Mouse (Mus musculus) right cerebral cortex, adult 2 months (tissue): ENCODE data around the gene Wdr66.

Experiments used
- DNase-seq, 2 experiments: peaks; one replicate each; pipeline ENCODE4 v3.0.0; 2021 to 2022; ENCODE audit warnings: low spot score in 2 of 2

Gene Wdr66

GRCm38 (mm10) chr5:123270917-123271316 lies 19.0 kb downstream of the Wdr66 start:
- DNase-seq = no peak

- DNase-seq = no peak
Measured at GRCm38 (mm10) chr5:123272927-123273326, 21.0 kb downstream of the Wdr66 start.

- no peak for DNase-seq
Measured at GRCm38 (mm10) chr5:123276636-123277341, 24.9 kb downstream of the Wdr66 start.

- no peak for DNase-seq
Measured at GRCm38 (mm10) chr5:123277342-123277701, 25.4 kb downstream of the Wdr66 start.

GRCm38 (mm10) chr5:123277704-123278103 lies 25.8 kb downstream of the Wdr66 start:
- DNase-seq = no peak

- DNase-seq = no peak
Measured at GRCm38 (mm10) chr5:123279248-123279647, 27.3 kb downstream of the Wdr66 start.

GRCm38 (mm10) chr5:123281336-123282136 lies 29.6 kb downstream of the Wdr66 start:
- no peak for DNase-seq

- DNase-seq = peak; percentile 61 to 72
Measured at GRCm38 (mm10) chr5:123285174-123285573, 33.3 kb downstream of the Wdr66 start.

GRCm38 (mm10) chr5:123288079-123288478 lies 36.2 kb downstream of the Wdr66 start:
- no peak for DNase-seq

- DNase-seq = no peak
Measured at GRCm38 (mm10) chr5:123294653-123295052, 42.8 kb downstream of the Wdr66 start.

GRCm38 (mm10) chr5:123296224-123296806 lies 44.4 kb downstream of the Wdr66 start:
- DNase-seq = no peak

GRCm38 (mm10) chr5:123296972-123297754 lies 45.3 kb downstream of the Wdr66 start:
- DNase-seq = no peak

- DNase-seq = no peak
Measured at GRCm38 (mm10) chr5:123297830-123298229, 45.9 kb downstream of the Wdr66 start.

GRCm38 (mm10) chr5:123298526-123298925 lies 46.6 kb downstream of the Wdr66 start:
- DNase-seq = no peak

- no peak for DNase-seq
Measured at GRCm38 (mm10) chr5:123300496-123301034, 48.7 kb downstream of the Wdr66 start.

- DNase-seq = no peak
Measured at GRCm38 (mm10) chr5:123301780-123302521, 50.0 kb downstream of the Wdr66 start.

- no peak for DNase-seq
Measured at GRCm38 (mm10) chr5:123307630-123308282, 55.9 kb downstream of the Wdr66 start.

- no peak for DNase-seq
Measured at GRCm38 (mm10) chr5:123309816-123310215, 57.9 kb downstream of the Wdr66 start.

- DNase-seq = no peak
Measured at GRCm38 (mm10) chr5:123310221-123310620, 58.3 kb downstream of the Wdr66 start.

GRCm38 (mm10) chr5:123313058-123313630 lies 61.2 kb downstream of the Wdr66 start:
- no peak for DNase-seq
